Mouse (Mus musculus): ENCODE data around the gene Gm2832. TPM values are rescaled to one million over a fixed set of nuclear protein-coding genes. Genes with fewer than 3 reads are reported as not detected.
"Not testable (repeated sequence)": the region's sequence is repeated elsewhere in the genome, so short reads cannot be mapped to it uniquely, and the experiment has no call there.

The Gm2832 gene
- polyA plus RNA-seq (2016; fragmentation: Nextera tagmentation; extraction: Ambion mirVana), result 0.21 TPM in 1 of 2 replicates, not detected in the other

DNA sequence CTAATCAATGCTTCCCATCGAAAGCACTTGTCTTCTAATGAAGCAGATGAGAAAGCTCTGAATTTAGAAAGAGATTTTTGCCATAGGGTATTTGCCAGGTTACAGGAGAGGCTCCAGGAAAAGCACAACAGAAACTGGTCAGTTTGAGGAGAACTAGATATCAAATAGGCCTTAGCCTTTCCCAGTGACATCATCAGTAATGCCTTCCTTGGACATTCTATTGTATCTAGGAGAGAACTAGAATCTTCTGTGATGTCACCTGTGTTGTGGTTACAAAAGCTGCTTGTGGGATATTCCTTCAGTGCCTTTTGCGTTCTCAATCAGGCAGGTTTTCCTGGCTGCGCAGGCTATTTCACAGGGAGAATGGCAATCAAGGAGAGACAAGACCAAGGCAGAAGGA, at the start of gene Gm2832:
Gene Gm2832 (plus strand): TSS at position 301 of the 400 bp plus-strand sequence.
- H3K9me3 ChIP-seq (replicated peaks); H3K27ac ChIP-seq; H3K4me1 ChIP-seq; H3K4me2 ChIP-seq (replicated peaks); ATAC-seq (ENCODE audit: low FRiP score); H3K27me3 ChIP-seq; H3K9ac ChIP-seq; H3K4me3 ChIP-seq; H3K36me3 ChIP-seq: not testable (repeated sequence)
- 88% methylated on average over 2 of the region's 3 CpGs for WGBS

DNA sequence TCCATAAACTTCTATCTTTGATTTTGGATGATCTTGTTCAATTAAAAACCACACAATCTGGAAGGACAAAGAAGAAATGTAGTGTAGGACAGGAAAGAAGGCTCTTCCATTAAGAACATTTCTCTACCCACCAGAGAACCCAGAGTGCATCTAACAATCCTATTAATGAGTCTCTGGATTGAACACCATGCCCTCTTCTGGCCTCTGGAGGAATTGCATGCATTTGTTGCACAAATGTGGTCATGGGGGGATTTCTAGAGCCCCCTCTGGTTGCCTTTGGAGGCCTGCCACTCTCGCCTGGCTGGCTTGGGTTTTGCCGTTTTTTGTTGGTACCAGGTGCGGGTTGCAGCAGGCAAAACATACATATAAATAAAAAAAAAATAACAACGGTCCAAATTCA, 15.3 kb upstream of the Gm2832 start:
- not testable (repeated sequence) for H3K4me1 ChIP-seq; H3K27me3 ChIP-seq; H3K36me3 ChIP-seq; H3K9me3 ChIP-seq (replicated peaks); H3K4me2 ChIP-seq (replicated peaks); ATAC-seq (ENCODE audit: low FRiP score); H3K9ac ChIP-seq; H3K27ac ChIP-seq; H3K4me3 ChIP-seq
- WGBS, result 39% methylated on average over 4 of the region's 4 CpGs

DNA sequence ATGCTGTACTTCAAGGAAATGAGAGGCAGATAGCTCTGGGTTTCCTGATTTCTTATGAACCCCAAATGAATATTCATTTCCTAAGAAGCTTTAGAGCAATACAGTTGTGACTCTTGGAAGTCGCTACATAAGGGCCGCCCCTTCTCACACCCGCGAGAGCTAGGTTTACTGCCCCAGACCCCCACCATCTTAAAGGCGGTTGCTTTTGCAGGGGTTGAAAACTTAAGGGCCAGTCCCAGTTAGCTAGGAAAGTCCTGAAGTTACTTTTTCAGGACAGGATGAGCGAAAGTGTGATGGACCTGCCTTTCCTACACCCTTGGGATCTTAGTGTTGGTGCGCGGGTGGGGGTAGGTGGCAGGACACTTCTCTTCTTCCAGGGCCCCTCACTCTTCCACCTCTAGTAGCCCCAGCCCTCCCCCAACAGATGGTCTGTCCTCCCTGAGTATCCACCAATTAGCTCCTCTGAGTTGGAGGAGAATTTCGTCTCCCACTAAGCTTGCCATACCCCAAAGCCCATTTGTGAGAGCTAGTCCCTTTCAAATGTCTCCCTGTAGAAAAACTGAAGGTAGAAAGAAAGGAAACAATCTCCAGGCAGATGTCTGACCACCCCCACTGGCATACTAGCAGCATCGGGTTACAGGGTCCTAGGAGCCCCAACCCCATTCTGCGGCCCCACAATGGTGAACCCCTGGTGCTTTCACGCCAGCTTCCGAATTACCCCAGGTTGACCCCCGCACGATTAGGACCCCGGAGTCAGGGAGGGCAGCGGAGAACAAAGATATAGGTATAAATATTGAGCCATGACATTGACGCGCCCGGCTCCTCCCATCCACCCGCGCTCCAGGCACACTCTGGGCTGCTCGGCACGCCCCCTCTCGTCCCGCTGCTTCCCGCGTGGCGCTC, 14.5 kb upstream of the Gm2832 start:
- H3K4me1 ChIP-seq, result not testable (repeated sequence)
- peak overlapping the region; percentile 27 for H3K4me3 ChIP-seq
- WGBS, result 5% methylated on average over 28 of the region's 29 CpGs

DNA sequence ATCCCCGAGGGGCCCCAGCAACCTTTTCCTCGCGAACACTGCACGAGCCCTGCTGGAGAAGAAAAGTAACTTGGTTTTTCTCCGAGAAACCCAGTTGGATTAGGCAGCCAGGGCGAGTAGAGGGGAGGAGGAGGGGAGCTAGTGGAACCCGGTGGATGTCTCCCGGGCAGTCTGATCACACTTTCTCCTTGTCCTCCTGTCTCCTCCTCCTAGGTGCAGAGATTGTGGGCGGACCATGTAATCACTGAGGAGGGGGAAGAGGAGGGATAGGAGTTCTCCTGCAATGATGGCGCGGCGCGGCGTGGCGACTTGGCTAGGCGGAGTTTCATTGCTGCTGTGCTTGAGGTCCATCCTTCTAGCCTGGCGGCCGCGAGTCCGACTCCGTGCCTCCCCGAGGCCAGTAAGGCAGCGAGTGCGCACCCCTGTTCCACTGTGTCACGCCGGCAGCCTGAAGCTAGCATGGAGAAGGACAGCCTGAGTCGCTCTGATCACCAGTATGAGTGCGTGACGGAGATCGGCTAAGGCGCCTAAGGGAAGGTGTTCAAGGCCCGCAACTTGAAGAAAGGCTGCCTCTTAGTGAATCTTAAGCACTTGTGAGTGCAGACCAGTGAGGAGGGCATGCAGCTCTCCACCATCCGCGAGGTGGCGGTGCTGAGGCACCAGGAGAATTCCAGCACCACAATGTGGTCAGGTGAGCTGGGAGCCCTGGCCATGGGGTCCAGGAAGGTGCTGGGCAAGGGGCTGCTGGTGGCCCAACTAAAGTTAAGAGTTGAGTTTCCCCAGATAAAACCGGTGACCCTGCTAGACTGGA, 13.6 kb upstream of the Gm2832 start:
- not testable (repeated sequence) for H3K9me3 ChIP-seq (replicated peaks); H3K27ac ChIP-seq; H3K4me1 ChIP-seq; H3K27me3 ChIP-seq; H3K36me3 ChIP-seq; H3K9ac ChIP-seq
- H3K4me3 ChIP-seq, result peak overlapping the region; percentile 30
- ATAC-seq (ENCODE audit: low FRiP score), result peak; percentile 95
- H3K4me2 ChIP-seq (replicated peaks), result peak overlapping the region; percentile 49
- under 1% methylated on average over 28 of the region's 36 CpGs for WGBS

More for the DNA sequence above, 14.5 kb upstream of the Gm2832 start:
- not testable (repeated sequence) for H3K27ac ChIP-seq; H3K27me3 ChIP-seq; H3K36me3 ChIP-seq; H3K9me3 ChIP-seq (replicated peaks); H3K9ac ChIP-seq
- peak; percentile 89 for ATAC-seq (ENCODE audit: low FRiP score)
- H3K4me2 ChIP-seq (replicated peaks), result peak overlapping the region; percentile 49

DNA sequence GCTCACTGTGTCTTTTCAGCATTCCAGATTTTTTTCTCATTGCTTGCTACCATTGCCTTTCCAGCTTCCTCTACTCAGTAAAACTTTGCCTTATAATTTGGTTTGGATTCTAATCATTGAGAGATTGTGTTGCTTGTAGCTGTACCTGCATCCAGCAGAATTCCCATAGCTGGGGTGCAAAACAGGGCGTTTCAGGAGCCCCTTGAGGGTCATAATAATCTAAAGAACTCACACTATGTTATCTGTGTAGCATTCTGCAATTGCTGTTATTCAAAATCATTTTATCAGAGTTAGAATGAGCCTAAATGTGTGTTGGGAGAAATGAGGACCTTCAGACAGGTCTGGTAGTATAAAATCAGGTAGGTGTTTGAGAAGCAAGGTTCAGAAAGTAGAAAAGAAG, 7.4 kb downstream of the Gm2832 start:
- H3K9ac ChIP-seq; ATAC-seq (ENCODE audit: low FRiP score): not testable (repeated sequence)
- 40% methylated on average over 1 of the region's 1 CpGs for WGBS

More for the DNA sequence above, 7.4 kb downstream of the Gm2832 start:
- not testable (repeated sequence) for H3K36me3 ChIP-seq; H3K9me3 ChIP-seq (replicated peaks); H3K27ac ChIP-seq; H3K27me3 ChIP-seq; H3K4me1 ChIP-seq; H3K4me2 ChIP-seq (replicated peaks); H3K4me3 ChIP-seq

Other genes starting within 250 kb of the Gm2832 start
- gene Dydc2, start 209.6 kb upstream of the Gm2832 start, polyA plus RNA-seq (2016; fragmentation: Nextera tagmentation; extraction: Ambion mirVana), result 0.50 and 0.90 TPM in 2 replicates
- gene Dydc1, start 205.9 kb upstream of the Gm2832 start, polyA plus RNA-seq (2016; fragmentation: Nextera tagmentation; extraction: Ambion mirVana), result 0.22 TPM in 1 of 2 replicates, not detected in the other
- gene Mat1a, start 173.8 kb upstream of the Gm2832 start, polyA plus RNA-seq (2016; fragmentation: Nextera tagmentation; extraction: Ambion mirVana), result not detected in 2 replicates
- gene Sftpa1, start 147.0 kb upstream of the Gm2832 start, polyA plus RNA-seq (2016; fragmentation: Nextera tagmentation; extraction: Ambion mirVana), result not detected in 2 replicates
- gene Mbl1, start 127.3 kb upstream of the Gm2832 start, polyA plus RNA-seq (2016; fragmentation: Nextera tagmentation; extraction: Ambion mirVana), result not detected in 2 replicates
- gene Sftpd, start 93.7 kb upstream of the Gm2832 start, polyA plus RNA-seq (2016; fragmentation: Nextera tagmentation; extraction: Ambion mirVana), result not detected in 2 replicates
- gene Gm5798, start 69.8 kb downstream of the Gm2832 start, polyA plus RNA-seq (2016; fragmentation: Nextera tagmentation; extraction: Ambion mirVana), result not detected in 2 replicates
- gene Gm7945, start 107.6 kb downstream of the Gm2832 start, polyA plus RNA-seq (2016; fragmentation: Nextera tagmentation; extraction: Ambion mirVana), result not detected in 2 replicates
- not detected in 2 replicates for gene Gm6482, start 129.5 kb downstream of the Gm2832 start, polyA plus RNA-seq (2016; fragmentation: Nextera tagmentation; extraction: Ambion mirVana)
- not detected in 2 replicates for gene Gm7954, start 174.7 kb downstream of the Gm2832 start, polyA plus RNA-seq (2016; fragmentation: Nextera tagmentation; extraction: Ambion mirVana)
- gene Gm3486, start 210.7 kb downstream of the Gm2832 start, polyA plus RNA-seq (2016; fragmentation: Nextera tagmentation; extraction: Ambion mirVana), result not detected in 2 replicates

Data from hindbrain, embryonic 12.5 days (tissue).